Mouse (Mus musculus) 3134 (cell line): ENCODE measurements around the gene Prps1l3.
"Not testable (repeated sequence)": the region's sequence is repeated elsewhere in the genome, so short reads cannot be mapped to it uniquely, and the experiment has no call there.

Experiments used
- DNase-seq: peaks from one replicate; pipeline ENCODE4 v3.0.0-alpha.2; 2011; ENCODE audit warnings: low spot score; ENCODE audit not compliant: insufficient read length; ENCODE audit errors: extremely low read depth

The Prps1l3 gene

GRCm38 (mm10) chr12:57230192-57230706 is at the start of gene Prps1l3, which contains the start of gene Mipol1:
TSS of gene Prps1l3 (plus strand) at chr12:57230412.
TSS of gene Mipol1 (plus strand) at chr12:57230427.
- peak; percentile 96 for DNase-seq

- no peak for DNase-seq
Measured at GRCm38 (mm10) chr12:57184401-57185147, 45.6 kb upstream of the Prps1l3 start.

GRCm38 (mm10) chr12:57185475-57185874 is 44.7 kb upstream of the Prps1l3 start:
- DNase-seq, result no peak

- DNase-seq, result no peak
Measured at GRCm38 (mm10) chr12:57186126-57186525, 44.1 kb upstream of the Prps1l3 start.

GRCm38 (mm10) chr12:57187032-57187431 is 43.2 kb upstream of the Prps1l3 start:
- no peak for DNase-seq

GRCm38 (mm10) chr12:57194609-57195008 is 35.6 kb upstream of the Prps1l3 start:
- no peak for DNase-seq

GRCm38 (mm10) chr12:57196286-57196607 is 34.0 kb upstream of the Prps1l3 start:
- no peak for DNase-seq

- no peak for DNase-seq
Measured at GRCm38 (mm10) chr12:57196608-57197362, 33.4 kb upstream of the Prps1l3 start.

- no peak for DNase-seq
Measured at GRCm38 (mm10) chr12:57197363-57198026, 32.7 kb upstream of the Prps1l3 start, which contains the start of gene Slc25a21. TSS of gene Slc25a21 (minus strand) at chr12:57197472.

- DNase-seq, result no peak
Measured at GRCm38 (mm10) chr12:57198269-57198668, 31.9 kb upstream of the Prps1l3 start.

- no peak for DNase-seq
Measured at GRCm38 (mm10) chr12:57199427-57199826, 30.8 kb upstream of the Prps1l3 start.

- DNase-seq, result no peak
Measured at GRCm38 (mm10) chr12:57201901-57202300, 28.3 kb upstream of the Prps1l3 start.

GRCm38 (mm10) chr12:57204276-57204851 is 25.8 kb upstream of the Prps1l3 start:
- DNase-seq, result no peak

GRCm38 (mm10) chr12:57211353-57212311 is 18.6 kb upstream of the Prps1l3 start:
- DNase-seq, result no peak

- DNase-seq, result not testable (repeated sequence)
Measured at GRCm38 (mm10) chr12:57212463-57212862, 17.7 kb upstream of the Prps1l3 start.

- no peak for DNase-seq
Measured at GRCm38 (mm10) chr12:57226411-57226810, 3.8 kb upstream of the Prps1l3 start.

- DNase-seq, result no peak
Measured at GRCm38 (mm10) chr12:57227776-57228175, 2.4 kb upstream of the Prps1l3 start.

- no peak for DNase-seq
Measured at GRCm38 (mm10) chr12:57229703-57230102, 509 bp upstream of the Prps1l3 start.

GRCm38 (mm10) chr12:57231085-57231875 is 1.1 kb downstream of the Prps1l3 start:
- DNase-seq, result peak; percentile 45
